ENCODE assay signal across 10 mouse cellular contexts in the genomic region with DNA sequence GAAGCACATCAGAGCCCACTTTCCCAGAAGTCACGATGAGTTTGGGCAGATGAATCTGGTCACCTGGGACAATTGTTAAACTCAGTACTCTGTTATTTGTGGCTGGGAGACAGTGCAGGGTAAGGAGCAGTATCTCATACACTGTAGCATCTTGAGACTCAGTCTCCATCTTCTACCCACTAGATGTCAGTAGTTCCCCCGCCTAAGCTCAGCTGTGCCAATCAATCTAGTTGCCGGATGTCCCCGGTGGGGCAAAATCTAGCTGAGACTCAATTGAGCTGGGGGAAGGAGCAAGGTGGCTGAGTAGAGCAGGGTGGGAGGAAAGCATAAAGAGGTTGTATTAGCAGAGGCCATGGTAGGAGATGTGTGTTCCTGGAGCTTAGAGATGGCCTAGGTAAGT. TPM values are rescaled to one million over a fixed set of nuclear protein-coding genes. Genes with fewer than 3 reads are reported as not detected.
DNase-seq lines count a peak whose midpoint lies in the region; ATAC-seq and TF ChIP-seq lines count a peak whose summit lies in the region.
"Had no signal": no experiment of that assay in that cellular context is flagged by ENCODE, and none has a peak within 500 bp of the region (broad histone marks: within the 10 kb centered on the region; RNA-seq: fewer than 3 reads in every experiment).

No protein-coding gene starts in this region.

- no peaks in the 10 kb centered on the region for H3K36me3 ChIP-seq in embryonic facial prominence, embryonic 11.5 days (replicated peaks; ENCODE audit: control insufficient read depth, insufficient read depth, low read depth, low read length)
- H3K36me3 ChIP-seq in embryonic facial prominence, embryonic 10.5 days (replicated peaks) = no peaks in the 10 kb centered on the region
- H3K36me3 ChIP-seq in liver, embryonic 14.5 days (replicated peaks; ENCODE audit: control insufficient read depth, insufficient read depth, low read depth) = no peaks in the 10 kb centered on the region

- 29% methylated on average over 4 of the region's 4 CpGs for WGBS in embryonic facial prominence, embryonic 11.5 days
- 29% methylated on average over 4 of the region's 4 CpGs for WGBS in embryonic facial prominence, embryonic 10.5 days
- WGBS in liver, embryonic 14.5 days (ENCODE audit: insufficient replicate concordance) = 26% methylated on average over 4 of the region's 4 CpGs

- no peaks in the 10 kb centered on the region for H3K27me3 ChIP-seq in embryonic facial prominence, embryonic 11.5 days (ENCODE audit: control insufficient read depth, insufficient read depth, low read length)
- no peaks in the 10 kb centered on the region for H3K27me3 ChIP-seq in embryonic facial prominence, embryonic 10.5 days (replicated peaks; ENCODE audit: low read depth, poor library complexity, severe bottlenecking)
- H3K27me3 ChIP-seq in liver, embryonic 14.5 days (ENCODE audit: control insufficient read depth, insufficient read depth, low read length) = no peaks in the 10 kb centered on the region

- no peak overlapping the region for H3K4me3 ChIP-seq in embryonic facial prominence, embryonic 11.5 days (ENCODE audit: low read depth, low read length)
- no peak overlapping the region for H3K4me3 ChIP-seq in embryonic facial prominence, embryonic 10.5 days
- no peak overlapping the region for H3K4me3 ChIP-seq in liver, embryonic 14.5 days (ENCODE audit: insufficient read depth in 1 of 2, low read depth in 2 of 2, low read length in 2 of 2)

- no peaks in the 10 kb centered on the region for H3K4me1 ChIP-seq in embryonic facial prominence, embryonic 11.5 days (ENCODE audit: control insufficient read depth, insufficient read depth, low read length)
- H3K4me1 ChIP-seq in embryonic facial prominence, embryonic 10.5 days = no peaks in the 10 kb centered on the region
- H3K4me1 ChIP-seq in liver, embryonic 14.5 days (replicated peaks; ENCODE audit: control insufficient read depth in 2 of 2, insufficient read depth in 2 of 2, low read length in 1 of 2) = no peaks in the 10 kb centered on the region

- H3K9ac ChIP-seq in embryonic facial prominence, embryonic 11.5 days (replicated peaks; ENCODE audit: low read length) = no peak overlapping the region
- H3K9ac ChIP-seq in liver, embryonic 14.5 days (replicated peaks) = no peak overlapping the region

- H3K9me3 ChIP-seq in embryonic facial prominence, embryonic 11.5 days (replicated peaks; ENCODE audit: control insufficient read depth, low read length) = no peaks in the 10 kb centered on the region
- no peaks in the 10 kb centered on the region for H3K9me3 ChIP-seq in embryonic facial prominence, embryonic 10.5 days
- H3K9me3 ChIP-seq in liver, embryonic 14.5 days (ENCODE audit: control insufficient read depth, low read length) = no peaks in the 10 kb centered on the region

- TF ChIP-seq CTCF in liver, embryonic 14.5 days (IDR thresholded peaks at IDR 0.05; ENCODE audit: low read depth) = 0 out of 2 replicates have a peak, but pooled peaks have one; percentile 20

- ATAC-seq in embryonic facial prominence, embryonic 11.5 days (replicated peaks; ENCODE audit: insufficient number of reproducible peaks, low FRiP score, low TSS enrichment, low read depth) = no peak
- ATAC-seq in liver, embryonic 14.5 days (ENCODE audit: insufficient read depth) = no peak
- ATAC-seq in common myeloid progenitor, adult 5-6 weeks (replicated peaks; ENCODE audit: low read depth, poor library complexity, severe bottlenecking) = peak; percentile 74
- peak; percentile 55; the same call in 1 of the 2 replicates for ATAC-seq in neutrophil, adult 5-6 weeks (ENCODE audit: extremely low read depth, insufficient number of reproducible peaks, low FRiP score, poor library complexity, severe bottlenecking)

- no peak overlapping the region for H3K27ac ChIP-seq in embryonic facial prominence, embryonic 11.5 days (replicated peaks; ENCODE audit: low read depth, low read length)
- H3K27ac ChIP-seq in embryonic facial prominence, embryonic 10.5 days (replicated peaks) = no peak overlapping the region
- no peak overlapping the region for H3K27ac ChIP-seq in liver, embryonic 14.5 days

- peak; percentile 21 for DNase-seq in embryonic facial prominence, embryonic 11.5 days (ENCODE audit: low spot score)
- DNase-seq in embryonic facial prominence, embryonic 10.5 days (ENCODE audit: low spot score) = no peak
- no peak for DNase-seq in liver, embryonic 14.5 days (ENCODE audit: low read depth in 3 of 3, low spot score in 3 of 3)
- no peak for DNase-seq in liver
- no peak for DNase-seq in ovary, postnatal 14 days (ENCODE audit: low spot score)
- DNase-seq in adrenal gland, postnatal 14 days = no peak
- DNase-seq: adrenal gland, postnatal 36 days; lung, adult 18-20 months had no signal

- H3K4me2 ChIP-seq in embryonic facial prominence, embryonic 11.5 days (ENCODE audit: low read depth, low read length) = no peak overlapping the region
- no peak overlapping the region for H3K4me2 ChIP-seq in liver, embryonic 14.5 days (ENCODE audit: low read depth)

- TF ChIP-seq EP300 in liver, embryonic 14.5 days (IDR thresholded peaks at IDR 0.05; ENCODE audit: low read depth) = no peak

RNA-seq across cellular contexts. Expression of gene Apip, which starts 57.7 kb away (rescaled TPM):
- 78.3 and 85.0 TPM in 2 replicates for polyA plus RNA-seq in embryonic facial prominence, embryonic 11.5 days (2014; fragmentation: Nextera tagmentation; extraction: Ambion mirVana)
- 65.9 and 74.8 TPM in 2 replicates for polyA plus RNA-seq in embryonic facial prominence, embryonic 10.5 days (2016; fragmentation: Nextera tagmentation; extraction: Ambion mirVana)
- 14.8 and 24.4 TPM in 2 replicates for polyA plus RNA-seq in liver, embryonic 14.5 days (2012; rRNA removed)
- polyA plus RNA-seq in liver, embryonic 14.5 days (2014; fragmentation: Nextera tagmentation; extraction: Ambion mirVana) = 45.1 and 46.0 TPM in 2 replicates
- 27.4 and 52.7 TPM in 2 replicates for total RNA-seq in common myeloid progenitor, adult 5-6 weeks (2017)
- 8.4 and 9.5 TPM in 2 replicates for total RNA-seq in neutrophil, adult 5-6 weeks (2017)
- 53.4 and 61.2 TPM in 2 replicates for total RNA-seq in adrenal gland, postnatal 14 days (2021)

RNA-seq across cellular contexts. Expression of gene Pdhx, which starts 57.8 kb away (rescaled TPM):
- 50.7 and 52.1 TPM in 2 replicates for polyA plus RNA-seq in embryonic facial prominence, embryonic 11.5 days (2014; fragmentation: Nextera tagmentation; extraction: Ambion mirVana)
- 40.5 and 44.9 TPM in 2 replicates for polyA plus RNA-seq in embryonic facial prominence, embryonic 10.5 days (2016; fragmentation: Nextera tagmentation; extraction: Ambion mirVana)
- 11.7 and 16.0 TPM in 2 replicates for polyA plus RNA-seq in liver, embryonic 14.5 days (2012; rRNA removed)
- polyA plus RNA-seq in liver, embryonic 14.5 days (2014; fragmentation: Nextera tagmentation; extraction: Ambion mirVana) = 23.1 and 23.8 TPM in 2 replicates
- total RNA-seq in common myeloid progenitor, adult 5-6 weeks (2017) = 21.5 and 37.1 TPM in 2 replicates
- 13.6 and 16.1 TPM in 2 replicates for total RNA-seq in neutrophil, adult 5-6 weeks (2017)
- total RNA-seq in adrenal gland, postnatal 14 days (2021) = 133 and 138 TPM in 2 replicates

Comparison
In these comparisons a context has a peak if more than half of its experiments do, and no peak if none do; other contexts are left out.
1. ATAC-seq: peak in common myeloid progenitor, adult 5-6 weeks (single experiment) and neutrophil, adult 5-6 weeks (single experiment); none in embryonic facial prominence, embryonic 11.5 days (single experiment) and liver, embryonic 14.5 days (single experiment).